Mouse (Mus musculus) limb, embryonic 14.5 days (tissue): Measurements from ENCODE around the gene Mospd3. TPM values are rescaled to one million over a fixed set of nuclear protein-coding genes. Genes with fewer than 3 reads are reported as not detected.

Source experiments
- ATAC-seq: fragments of 200-750 bp; cut with Nextera tagmentation; 2 replicates; pipeline ENCODE4 v1.8.0; 2017; ENCODE audit warnings: low read depth, moderate number of reproducible peaks, moderate TSS enrichment; ENCODE audit not compliant: low FRiP score
- DNase-seq: peaks from one replicate; pipeline ENCODE4 v3.0.0-alpha.2; 2015; ENCODE audit warnings: low spot score
- H3K27ac ChIP-seq: fragments of 300-500 bp; sonication (generic); replicated peaks from 2 replicates; pipeline ENCODE4 v1.5.1; 2014; ENCODE audit warnings: low read depth, mild to moderate bottlenecking, low read length, moderate library complexity, mixed read lengths
- H3K27me3 ChIP-seq: fragments of 300-500 bp; sonication (generic); 2 replicates; pipeline ENCODE4 v1.6.1; 2014; ENCODE audit warnings: low read length, mixed read lengths; ENCODE audit not compliant: control insufficient read depth, insufficient read depth
- H3K36me3 ChIP-seq: fragments of 300-500 bp; sonication (generic); 2 replicates; pipeline ENCODE4 v1.6.1; 2014; ENCODE audit warnings: mild to moderate bottlenecking, low read length, moderate library complexity, mixed read lengths; ENCODE audit not compliant: control insufficient read depth, insufficient read depth
- H3K4me1 ChIP-seq: fragments of 300-500 bp; sonication (generic); 2 replicates; pipeline ENCODE4 v1.6.1; 2014; ENCODE audit warnings: antibody characterized with exemption, low read length, mixed read lengths; ENCODE audit not compliant: control insufficient read depth, insufficient read depth
- H3K4me2 ChIP-seq: fragments of 300-500 bp; sonication (generic); replicated peaks from 2 replicates; pipeline ENCODE4 v1.6.1; 2014; ENCODE audit warnings: low read depth, mild to moderate bottlenecking, low read length, moderate library complexity; ENCODE audit not compliant: severe bottlenecking
- H3K4me3 ChIP-seq: fragments of 300-500 bp; sonication (generic); replicated peaks from 2 replicates; pipeline ENCODE4 v1.5.1; 2014; ENCODE audit warnings: low read length
- H3K9ac ChIP-seq: fragments of 300-500 bp; sonication (generic); 2 replicates; pipeline ENCODE4 v1.6.1; 2014; ENCODE audit warnings: mild to moderate bottlenecking, low read depth, low read length, moderate library complexity; ENCODE audit not compliant: severe bottlenecking
- H3K9me3 ChIP-seq: fragments of 300-500 bp; sonication (generic); 2 replicates; pipeline ENCODE4 v1.6.1; 2016; ENCODE audit warnings: low read length; ENCODE audit not compliant: control insufficient read depth
- POLR2A ChIP-seq: fragments of 200-500 bp; IDR thresholded peaks from 2 replicates; pipeline ENCODE4 v1.8.0; 2012; ENCODE audit warnings: inconsistent platforms, mild to moderate bottlenecking, moderate library complexity, borderline replicate concordance; ENCODE audit not compliant: insufficient read depth, insufficient read length; ENCODE audit errors: extremely low read depth
- WGBS: fragments of 180-500 bp; shearing (Covaris S2); extraction: QIAGEN DNeasy Blood & Tissue Kit; methylation state at CpG from one replicate; pipeline ENCODE4 v1.1.7; 2014; 5-methylcytosine and 5-hydroxymethylcytosine counted together
- polyA plus RNA-seq, 2 experiments: library from polyadenylated mRNA; depleted of rRNA in 1 of 2; stranded (reverse) in 1 of 2; unstranded in 1 of 2; fragments of >200 nt; fragmentation: Nextera tagmentation in 1 of 2; extraction: Ambion mirVana in 1 of 2; gene quantifications; 2 replicates each; pipeline versions ENCODE4 v1.2.1 to v1.2.3; 2012 to 2014

Gene Mospd3
- polyA plus RNA-seq, 2 experiments, result 49.4 to 68.2 TPM

DNA sequence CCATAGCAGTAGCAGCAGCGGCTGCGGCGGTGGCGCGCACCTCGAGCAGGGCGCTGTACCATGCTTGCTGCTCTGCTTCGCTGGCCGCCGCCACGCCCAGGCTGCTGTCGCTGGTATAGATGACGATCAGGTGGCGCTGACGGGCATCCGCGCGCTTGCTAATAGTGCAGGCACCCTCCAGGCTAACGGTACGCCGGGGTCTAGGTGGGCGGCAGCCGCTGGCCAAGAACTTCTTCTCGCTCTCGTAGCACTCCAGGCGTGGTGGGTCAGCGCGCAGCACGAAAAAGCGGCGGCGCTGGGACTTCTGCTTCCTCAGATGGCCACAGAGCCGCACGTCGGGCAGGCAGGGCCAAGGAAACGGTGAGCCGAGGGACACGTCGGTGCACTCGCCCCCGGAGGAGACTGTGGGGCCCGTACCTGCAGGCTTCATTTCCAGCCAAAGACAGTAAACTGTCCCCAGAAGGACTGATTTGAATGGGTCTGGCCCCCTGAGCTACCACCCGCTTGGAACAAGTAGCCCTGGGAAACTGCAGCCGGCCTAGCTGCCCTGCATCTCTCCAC, 44.3 kb upstream of the Mospd3 start:
- 3% methylated on average over 44 of the region's 44 CpGs for WGBS
- ATAC-seq (no peak), DNase-seq (no peak)
- Histone ChIP-seq H3K27ac (no peak overlapping the region), H3K36me3 (peaks cover 26% of the 10 kb centered on the region), H3K9me3 (no peaks in the 10 kb centered on the region), H3K9ac (peak overlapping the region; percentile 46), H3K4me3 (peak overlapping the region; percentile 29), H3K27me3 (peaks cover 21% of the 10 kb centered on the region), H3K4me1 (peaks cover 30% of the 10 kb centered on the region), H3K4me2 (peak overlapping the region; percentile 46)
- no peak for TF ChIP-seq POLR2A

DNA sequence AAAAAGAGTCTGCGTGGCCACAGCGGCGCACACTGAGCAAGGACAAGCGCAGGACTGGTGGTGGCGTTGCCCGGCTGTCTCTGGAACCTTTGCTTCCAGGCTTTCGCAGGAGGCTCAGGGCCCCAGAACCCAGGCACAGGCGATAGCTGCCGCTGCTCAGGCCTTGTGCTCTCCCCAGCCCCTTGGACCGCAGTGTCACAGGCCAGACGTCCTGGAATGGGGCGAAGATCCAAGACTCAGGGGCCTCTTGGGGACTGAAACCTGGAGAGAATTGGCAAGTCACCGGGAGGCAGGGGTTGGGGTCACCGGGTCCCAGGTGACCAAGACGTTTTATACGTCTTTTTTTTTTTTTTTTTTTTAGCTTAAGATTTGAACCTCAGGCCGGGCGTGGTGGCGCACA, 43.6 kb upstream of the Mospd3 start:
- 35% methylated on average over 19 of the region's 19 CpGs for WGBS
- no peak for TF ChIP-seq POLR2A
- ATAC-seq, result no peak
- H3K36me3 ChIP-seq, result peaks cover 32% of the 10 kb centered on the region
- H3K27me3 ChIP-seq, result peaks cover 21% of the 10 kb centered on the region
- H3K4me3 ChIP-seq, result peak overlapping the region; percentile 29; the same call in 1 of the 2 replicates
- H3K4me1 ChIP-seq, result peaks cover 24% of the 10 kb centered on the region
- H3K9me3 ChIP-seq, result no peaks in the 10 kb centered on the region
- no peak for DNase-seq
- no peak overlapping the region for H3K4me2 ChIP-seq
- 0 out of 2 replicates have a peak overlapping the region, but pooled peaks have one; percentile 28 for H3K9ac ChIP-seq
- no peak overlapping the region for H3K27ac ChIP-seq

DNA sequence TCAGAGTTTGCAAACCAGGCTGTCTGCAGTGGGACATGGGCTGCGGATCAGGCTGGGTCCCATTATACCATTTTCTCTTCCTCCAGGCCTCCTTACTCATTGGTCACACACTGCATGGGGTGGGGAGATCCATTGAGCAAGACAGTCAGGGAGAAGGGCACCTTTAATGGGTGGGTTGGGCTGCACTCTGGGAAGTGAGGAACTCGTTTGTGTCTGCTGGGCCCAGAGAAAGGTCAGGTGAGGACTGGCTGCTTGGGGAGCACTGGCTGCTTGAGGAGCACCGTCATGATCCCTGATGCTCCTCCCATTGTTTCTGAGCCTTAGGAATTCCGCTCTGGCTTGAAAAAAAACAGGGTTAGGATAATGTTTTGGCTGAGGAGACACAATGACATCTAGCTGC, 42.0 kb upstream of the Mospd3 start:
- Histone ChIP-seq H3K36me3 (peaks cover 48% of the 10 kb centered on the region), H3K9ac (no peak overlapping the region), H3K4me2 (no peak overlapping the region), H3K4me3 (no peak overlapping the region), H3K27ac (no peak overlapping the region), H3K27me3 (peaks cover 21% of the 10 kb centered on the region), H3K4me1 (peaks cover 8% of the 10 kb centered on the region), H3K9me3 (no peaks in the 10 kb centered on the region)
- 60% methylated on average over 4 of the region's 4 CpGs for WGBS
- DNase-seq (no peak), ATAC-seq (no peak)
- TF ChIP-seq POLR2A, result no peak

DNA sequence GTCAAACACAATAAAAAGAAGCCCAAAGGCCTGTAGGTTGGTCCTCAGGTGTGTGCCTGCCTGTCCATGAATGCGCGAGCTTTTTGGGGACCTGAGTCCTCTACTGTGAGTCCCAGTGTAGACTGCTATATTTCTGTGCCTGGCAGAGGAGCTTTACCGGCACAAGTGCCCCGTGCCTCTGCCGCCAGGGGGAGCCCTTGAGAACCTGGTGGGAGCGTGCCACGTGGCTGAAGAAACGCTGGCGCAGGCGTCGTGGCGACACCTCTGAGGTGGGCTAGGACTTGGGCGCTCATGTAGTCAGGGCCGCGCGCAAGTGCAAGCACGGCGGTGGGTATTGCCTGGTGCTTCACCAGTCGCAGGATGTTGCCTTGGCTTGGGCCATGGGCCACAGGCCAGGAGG, 40.2 kb upstream of the Mospd3 start, which contains the start of gene Sap25:
Gene Sap25, plus strand, starts transcription at position 281 of the 400 bp plus-strand sequence.
- ATAC-seq (no peak), DNase-seq (no peak)
- peaks cover 3% of the 10 kb centered on the region; the same call in 1 of the 2 replicates for H3K4me1 ChIP-seq
- H3K4me2 ChIP-seq, result no peak within 1 kb of the TSS
- H3K27me3 ChIP-seq, result peaks cover 19% of the 10 kb centered on the region
- H3K4me3 ChIP-seq, result no peak within 1 kb of the TSS
- H3K9ac ChIP-seq, result no peak within 1 kb of the TSS
- 84% methylated on average over 19 of the region's 19 CpGs for WGBS
- no peaks in the 10 kb centered on the region for H3K9me3 ChIP-seq
- no peak within 1 kb of the TSS for H3K27ac ChIP-seq
- no peak for TF ChIP-seq POLR2A
- H3K36me3 ChIP-seq, result peaks cover 66% of the 10 kb centered on the region

DNA sequence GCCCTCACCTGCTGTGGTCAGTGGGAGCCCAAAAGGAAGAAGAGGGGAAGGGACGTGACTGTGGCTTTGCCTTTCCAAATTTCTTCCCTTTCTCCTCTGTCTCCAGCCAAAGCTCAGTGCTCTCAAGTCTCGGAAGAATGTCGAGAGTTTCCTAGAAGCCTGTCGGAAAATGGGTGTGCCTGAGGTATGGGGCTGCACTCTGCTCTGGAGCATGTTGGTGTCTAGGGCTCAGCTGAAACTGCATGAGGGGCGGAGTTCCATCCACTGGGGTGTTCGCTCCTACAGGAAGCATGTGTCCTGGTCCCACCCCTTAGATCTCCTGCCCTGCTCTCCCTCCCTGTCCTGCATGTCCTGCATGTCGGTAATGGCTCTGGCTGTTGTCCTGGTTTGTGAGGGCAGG, 38.6 kb upstream of the Mospd3 start:
- no peak overlapping the region for H3K27ac ChIP-seq
- no peak for TF ChIP-seq POLR2A
- DNase-seq, result no peak
- H3K36me3 ChIP-seq, result peaks cover 78% of the 10 kb centered on the region
- ATAC-seq, result no peak
- no peaks in the 10 kb centered on the region for H3K9me3 ChIP-seq
- H3K4me2 ChIP-seq, result no peak overlapping the region
- no peaks in the 10 kb centered on the region for H3K4me1 ChIP-seq
- WGBS, result 79% methylated on average over 6 of the region's 7 CpGs
- H3K9ac ChIP-seq, result no peak overlapping the region
- H3K27me3 ChIP-seq, result peaks cover 3% of the 10 kb centered on the region; the same call in 1 of the 2 replicates
- H3K4me3 ChIP-seq, result no peak overlapping the region
